10 mouse cellular contexts compared by ENCODE assay signal in the genomic region with DNA sequence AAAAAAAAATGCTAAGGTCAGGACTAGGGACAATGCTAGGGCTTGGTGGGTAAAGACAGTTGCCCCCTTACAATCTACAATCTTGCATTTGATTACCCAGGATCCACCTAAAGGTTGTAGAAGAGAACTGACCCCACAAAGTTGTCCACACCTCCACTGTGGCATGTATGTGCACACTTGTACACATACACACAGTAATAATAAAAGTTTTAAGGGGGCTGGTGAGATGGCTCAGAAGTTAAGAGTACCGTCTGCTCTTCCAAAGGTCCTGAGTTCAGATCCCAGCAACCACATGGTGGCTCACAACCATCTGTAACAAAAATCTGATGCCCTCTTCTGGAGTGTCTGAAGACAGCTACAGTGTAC. TPM values are rescaled to one million over a fixed set of nuclear protein-coding genes. Genes with fewer than 3 reads are reported as not detected.
A peak's percentile ranks its signal among the peaks of the same experiment; 100 is the strongest.
DNase-seq lines count a peak whose midpoint lies in the region; ATAC-seq and TF ChIP-seq lines count a peak whose summit lies in the region.
"Had no signal": no experiment of that assay in that cellular context is flagged by ENCODE, and none has a peak within 500 bp of the region (broad histone marks: within the 10 kb centered on the region; RNA-seq: fewer than 3 reads in every experiment).

No protein-coding gene starts in this region.

- peaks cover 15% of the 10 kb centered on the region for H3K36me3 ChIP-seq in erythroblast, embryonic 14.5 days (ENCODE audit: control insufficient read depth)
- peaks cover 14% of the 10 kb centered on the region for H3K36me3 ChIP-seq in lung, embryonic 14.5 days (ENCODE audit: insufficient read depth)

- peak overlapping the region; percentile 84; the same call in 1 of the 2 replicates for H3K9ac ChIP-seq in lung, embryonic 14.5 days

- DNase-seq in lung, embryonic 14.5 days, result no peak
- no peak for DNase-seq in lung, postnatal 36 days
- peak; percentile 35 for DNase-seq in induced T-regulatory cell, adult 2 months (ENCODE audit: low read depth)
- DNase-seq in naive thymus-derived CD4-positive, alpha-beta T cell, adult 2 months (ENCODE audit: low read depth), result peak; percentile 24
- no peak for DNase-seq in thymus, adult 18-20 months
- DNase-seq in thymus, postnatal 4 days, result no peak
- DNase-seq: retina, postnatal 1 day had no signal

- H3K27ac ChIP-seq in lung, embryonic 14.5 days (ENCODE audit: low read depth), result no peak overlapping the region

- H3K27me3 ChIP-seq in erythroblast, embryonic 14.5 days (ENCODE audit: control insufficient read depth), result no peaks in the 10 kb centered on the region
- H3K27me3 ChIP-seq in lung, embryonic 14.5 days (ENCODE audit: insufficient read depth, low read length), result no peaks in the 10 kb centered on the region

- WGBS in lung, embryonic 14.5 days, result 83% methylated on average over 1 of the region's 1 CpGs

- H3K4me1 ChIP-seq in erythroblast, embryonic 14.5 days (ENCODE audit: control insufficient read depth), result peaks cover 23% of the 10 kb centered on the region
- no peaks in the 10 kb centered on the region for H3K4me1 ChIP-seq in lung, embryonic 14.5 days (ENCODE audit: insufficient read depth)

- no peak for ATAC-seq in erythroblast, adult 5-6 weeks (replicated peaks; ENCODE audit: low FRiP score, poor library complexity, severe bottlenecking)
- ATAC-seq in lung, embryonic 14.5 days (ENCODE audit: insufficient read depth), result no peak

- H3K4me3 ChIP-seq in erythroblast, embryonic 14.5 days (replicated peaks), result peak overlapping the region; percentile 74
- peak overlapping the region; percentile 96 for H3K4me3 ChIP-seq in lung, embryonic 14.5 days (ENCODE audit: low read depth, low read length)

- H3K9me3 ChIP-seq in erythroblast, embryonic 14.5 days (ENCODE audit: control insufficient read depth, low read length), result no peaks in the 10 kb centered on the region
- H3K9me3 ChIP-seq in lung, embryonic 14.5 days (ENCODE audit: low read depth, low read length), result no peaks in the 10 kb centered on the region

- peak overlapping the region; percentile 81 for H3K4me2 ChIP-seq in lung, embryonic 14.5 days

- no peak for TF ChIP-seq CTCF in lung, embryonic 14.5 days (IDR thresholded peaks at IDR 0.05; ENCODE audit: low read depth)

RNA-seq across cellular contexts. Expression of a gene that starts 1.6 kb away (rescaled TPM):
- polyA plus RNA-seq in erythroblast, embryonic 14.5 days (2012), result 0.14 and 0.20 TPM in 2 replicates
- 59.9 and 134 TPM in 2 replicates for total RNA-seq in erythroblast, adult 5-6 weeks (2015; ENCODE audit: low replicate concordance)
- 93.0 and 125 TPM in 2 replicates for total RNA-seq in erythroblast, adult 5-6 weeks (2017; ENCODE audit: low replicate concordance)
- polyA plus RNA-seq in lung, embryonic 14.5 days (2014; fragmentation: Nextera tagmentation; extraction: Ambion mirVana), result 243 and 260 TPM in 2 replicates

RNA-seq across cellular contexts. Expression of a gene that starts 28.2 kb away (rescaled TPM):
- polyA plus RNA-seq in erythroblast, embryonic 14.5 days (2012), result 1.2 and 2.0 TPM in 2 replicates
- 11.9 and 17.1 TPM in 2 replicates for total RNA-seq in erythroblast, adult 5-6 weeks (2015; ENCODE audit: low replicate concordance)
- 8.1 and 10.9 TPM in 2 replicates for total RNA-seq in erythroblast, adult 5-6 weeks (2017; ENCODE audit: low replicate concordance)
- polyA plus RNA-seq in lung, embryonic 14.5 days (2014; fragmentation: Nextera tagmentation; extraction: Ambion mirVana), result 56.0 and 60.3 TPM in 2 replicates

RNA-seq across cellular contexts. Expression of a gene that starts 42.2 kb away (rescaled TPM):
- 0.14 and 0.68 TPM in 2 replicates for polyA plus RNA-seq in erythroblast, embryonic 14.5 days (2012)
- 9.0 and 13.1 TPM in 2 replicates for total RNA-seq in erythroblast, adult 5-6 weeks (2015; ENCODE audit: low replicate concordance)
- total RNA-seq in erythroblast, adult 5-6 weeks (2017; ENCODE audit: low replicate concordance), result 9.8 and 18.5 TPM in 2 replicates
- polyA plus RNA-seq in lung, embryonic 14.5 days (2014; fragmentation: Nextera tagmentation; extraction: Ambion mirVana), result 44.4 and 45.1 TPM in 2 replicates

RNA-seq across cellular contexts. Expression of a gene that starts 52.6 kb away (rescaled TPM):
- polyA plus RNA-seq in erythroblast, embryonic 14.5 days (2012), result not detected in 2 replicates
- total RNA-seq in erythroblast, adult 5-6 weeks (2015; ENCODE audit: low replicate concordance), result not detected in 2 replicates
- total RNA-seq in erythroblast, adult 5-6 weeks (2017; ENCODE audit: low replicate concordance), result not detected in 2 replicates
- 3.3 and 3.4 TPM in 2 replicates for polyA plus RNA-seq in lung, embryonic 14.5 days (2014; fragmentation: Nextera tagmentation; extraction: Ambion mirVana)
- total RNA-seq: common myeloid progenitor, adult 5-6 weeks had no signal

Comparison
In these comparisons a context has a peak if more than half of its experiments do, and no peak if none do; other contexts are left out.
1. DNase-seq: peak in induced T-regulatory cell, adult 2 months (single experiment) and naive thymus-derived CD4-positive, alpha-beta T cell, adult 2 months (single experiment); none in lung, embryonic 14.5 days (single experiment), lung, postnatal 36 days (single experiment), thymus, adult 18-20 months (0 of 2) and thymus, postnatal 4 days (single experiment).
2. RNA of a gene that starts 1.6 kb away (polyA plus RNA-seq): 243 to 260 TPM in lung, embryonic 14.5 days; 0.14 to 0.20 TPM in erythroblast, embryonic 14.5 days; every median in the first group is over 100 times any median in the second.
3. RNA of a gene that starts 28.2 kb away (polyA plus RNA-seq): 56.0 to 60.3 TPM in lung, embryonic 14.5 days; 1.2 to 2.0 TPM in erythroblast, embryonic 14.5 days; every median in the first group is over 10 times any median in the second.
4. RNA of a gene that starts 42.2 kb away (polyA plus RNA-seq): 44.4 to 45.1 TPM in lung, embryonic 14.5 days; 0.14 to 0.68 TPM in erythroblast, embryonic 14.5 days; every median in the first group is over 10 times any median in the second.